Mouse (Mus musculus) duodenum, adult 2 months (tissue): Measurements from ENCODE around the gene Prkd3. TPM values are rescaled to one million over a fixed set of nuclear protein-coding genes. Genes with fewer than 3 reads are reported as not detected.

Experiments
- polyA plus RNA-seq: library from polyadenylated mRNA; depleted of rRNA; stranded (reverse); fragments of >200 nt; gene quantifications from 2 replicates; pipeline ENCODE4 v1.2.3, GENCODE M21; 2012; ENCODE audit warnings: low replicate concordance; rRNA removed

Prkd3 gene
- polyA plus RNA-seq: 0.39 and 1.2 TPM in 2 replicates

GRCm38 (mm10) chr17:79020208-79020983, at the start of gene Prkd3:
Gene Prkd3, minus strand, starts transcription at chr17:79020816.

GRCm38 (mm10) chr17:79051606-79052005, 31.0 kb upstream of the Prkd3 start, which contains the start of gene Qpct:
Gene Qpct, plus strand, starts transcription at chr17:79051906.

GRCm38 (mm10) chr17:78936466-78937228, 84.0 kb downstream of the Prkd3 start, which contains the start of the genes Cebpz and Ndufaf7:
Gene Cebpz, minus strand, starts transcription at chr17:78937066.
Gene Ndufaf7, plus strand, starts transcription at chr17:78937136.

GRCm38 (mm10) chr17:78916369-78916813, 104.2 kb downstream of the Prkd3 start, which contains the start of gene Cebpzos:
Gene Cebpzos, plus strand, starts transcription at chr17:78916500.

GRCm38 (mm10) chr17:78906892-78907291, 113.7 kb downstream of the Prkd3 start, which contains the start of gene Sult6b1:
Gene Sult6b1, minus strand, starts transcription at chr17:78906992.

Other genes with a start within 250 kb of the Prkd3 start
- gene Heatr5b, start 185.5 kb downstream of the Prkd3 start, polyA plus RNA-seq: 5.7 and 8.6 TPM in 2 replicates
- 2.9 and 3.1 TPM in 2 replicates for gene Gpatch11, start 185.2 kb downstream of the Prkd3 start, polyA plus RNA-seq
- gene Eif2ak2, start 138.2 kb downstream of the Prkd3 start, polyA plus RNA-seq: 0.64 and 1.3 TPM in 2 replicates
- gene Sult6b1, start 113.8 kb downstream of the Prkd3 start, polyA plus RNA-seq: not detected in 2 replicates
- 4.6 and 6.6 TPM in 2 replicates for gene Cebpzos, start 104.3 kb downstream of the Prkd3 start, polyA plus RNA-seq
- 0.62 and 0.97 TPM in 2 replicates for gene Cebpz, start 83.8 kb downstream of the Prkd3 start, polyA plus RNA-seq
- 1.4 and 1.8 TPM in 2 replicates for gene Ndufaf7, start 83.7 kb downstream of the Prkd3 start, polyA plus RNA-seq
- gene Qpct, start 31.1 kb upstream of the Prkd3 start, polyA plus RNA-seq: 1.6 and 2.3 TPM in 2 replicates